Mouse (Mus musculus) midbrain, embryonic 10.5 days (tissue): Measurements from ENCODE around the gene Raver1. TPM values are rescaled to one million over a fixed set of nuclear protein-coding genes. Genes with fewer than 3 reads are reported as not detected.

Source experiments
- DNase-seq: peaks from one replicate; pipeline ENCODE4 v3.0.0-alpha.2; 2017; ENCODE audit warnings: low spot score
- H3K27ac ChIP-seq: fragments of 300-500 bp; sonication (generic); replicated peaks from 2 replicates; pipeline ENCODE4 v1.5.1; 2016; ENCODE audit warnings: mild to moderate bottlenecking
- H3K27me3 ChIP-seq: fragments of 300-500 bp; sonication (generic); 2 replicates; pipeline ENCODE4 v1.6.1; 2016; ENCODE audit warnings: low read depth, mild to moderate bottlenecking; ENCODE audit not compliant: poor library complexity, severe bottlenecking
- H3K36me3 ChIP-seq: fragments of 300-500 bp; sonication (generic); 2 replicates; pipeline ENCODE4 v1.6.1; 2016; ENCODE audit warnings: mild to moderate bottlenecking, moderate library complexity
- H3K4me1 ChIP-seq: fragments of 300-500 bp; sonication (generic); 2 replicates; pipeline ENCODE4 v1.6.1; 2016
- H3K4me3 ChIP-seq: fragments of 300-500 bp; sonication (generic); 2 replicates; pipeline ENCODE4 v1.5.1; 2016; ENCODE audit warnings: mild to moderate bottlenecking, moderate library complexity
- H3K9me3 ChIP-seq: fragments of 300-500 bp; sonication (generic); replicated peaks from 2 replicates; pipeline ENCODE4 v1.6.1; 2016; ENCODE audit warnings: mild to moderate bottlenecking
- WGBS: fragments of 180-500 bp; shearing (Covaris S2); methylation state at CpG from one replicate; pipeline ENCODE4 v1.1.7; 2016; 5-methylcytosine and 5-hydroxymethylcytosine counted together
- polyA plus RNA-seq: library from polyadenylated mRNA; unstranded; fragments of >200 nt; fragmentation: Nextera tagmentation; extraction: Ambion mirVana; gene quantifications from 2 replicates; pipeline ENCODE4 v1.2.1, GENCODE M21; 2016

Raver1 gene
- polyA plus RNA-seq, 1 experiment from 2014 or later, result 95.4 TPM

DNA sequence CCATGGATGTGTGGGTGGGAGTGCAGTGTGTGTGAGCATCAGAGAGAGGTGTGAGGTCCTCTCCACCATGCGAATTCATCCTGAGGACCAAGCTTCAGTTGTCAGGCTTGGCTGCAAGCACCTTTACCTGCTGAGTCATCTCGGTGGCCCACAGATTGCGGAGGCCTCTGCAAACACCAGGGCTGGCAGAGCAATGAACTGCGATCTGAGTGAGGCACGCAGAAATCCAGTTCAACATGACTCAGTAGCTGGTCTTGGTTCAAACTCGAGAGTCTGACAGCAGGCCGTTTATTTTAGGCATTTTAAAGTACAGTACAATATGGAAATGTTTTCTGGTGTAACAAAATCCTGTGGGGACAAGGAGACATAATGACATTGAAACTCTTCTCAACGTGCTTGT, 6.0 kb upstream of the Raver1 start:
- Histone ChIP-seq H3K4me1 (peaks cover 18% of the 10 kb centered on the region), H3K27me3 (no peaks in the 10 kb centered on the region), H3K9me3 (no peaks in the 10 kb centered on the region), H3K4me3 (no peak overlapping the region), H3K27ac (no peak overlapping the region), H3K36me3 (peaks cover 14% of the 10 kb centered on the region)
- WGBS, result 88% methylated on average over 8 of the region's 8 CpGs
- no peak for DNase-seq

DNA sequence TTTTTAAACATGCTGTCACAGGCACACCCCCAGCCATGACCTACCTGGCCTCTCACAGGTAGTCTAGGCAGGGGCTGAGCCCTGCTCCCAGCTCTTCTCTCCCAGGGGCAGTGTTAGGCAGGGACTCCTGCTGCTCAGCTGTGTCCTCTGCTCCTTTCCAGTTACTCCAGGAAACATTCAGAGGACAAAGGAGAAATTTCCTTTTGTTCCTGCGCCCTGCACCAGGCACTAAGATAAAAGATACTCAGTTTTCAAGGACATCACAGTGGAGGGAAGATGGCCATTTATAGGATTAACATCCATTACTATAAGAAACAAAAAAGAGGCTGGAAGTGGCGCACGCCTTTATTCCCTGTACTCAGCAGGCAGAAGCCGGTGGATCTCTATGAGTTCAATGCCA, 4.2 kb upstream of the Raver1 start:
- H3K27me3 ChIP-seq, result no peaks in the 10 kb centered on the region
- H3K36me3 ChIP-seq, result peaks cover 8% of the 10 kb centered on the region
- DNase-seq, result no peak
- WGBS, result 80% methylated on average over 4 of the region's 4 CpGs
- H3K27ac ChIP-seq, result no peak overlapping the region
- H3K9me3 ChIP-seq, result no peaks in the 10 kb centered on the region
- no peak overlapping the region for H3K4me3 ChIP-seq
- peaks cover 29% of the 10 kb centered on the region for H3K4me1 ChIP-seq

DNA sequence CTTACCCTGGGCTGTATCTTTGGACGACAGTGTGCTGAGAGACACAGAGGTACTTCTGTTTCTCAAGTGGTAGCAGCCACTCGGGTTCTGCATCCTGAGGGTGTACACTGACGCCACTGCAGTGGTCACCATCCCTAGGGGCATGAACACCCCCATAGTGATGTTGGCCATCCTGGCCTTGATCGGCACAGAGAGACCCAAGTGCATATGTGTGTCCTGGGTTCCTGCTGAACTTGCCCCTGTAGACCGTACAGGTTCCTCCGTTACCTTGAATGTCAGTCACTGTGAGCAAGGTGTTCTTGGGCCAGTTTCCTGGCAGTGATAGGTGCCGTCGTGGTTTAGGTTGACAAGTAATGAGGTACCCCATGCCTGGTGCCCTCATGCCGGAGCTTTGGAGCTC, 1.6 kb upstream of the Raver1 start:
- DNase-seq, result no peak
- H3K4me3 ChIP-seq, result no peak overlapping the region
- peaks cover 30% of the 10 kb centered on the region for H3K36me3 ChIP-seq
- no peak overlapping the region for H3K27ac ChIP-seq
- H3K27me3 ChIP-seq, result no peaks in the 10 kb centered on the region
- WGBS, result 96% methylated on average over 9 of the region's 9 CpGs
- peaks cover 32% of the 10 kb centered on the region for H3K4me1 ChIP-seq
- H3K9me3 ChIP-seq, result no peaks in the 10 kb centered on the region

DNA sequence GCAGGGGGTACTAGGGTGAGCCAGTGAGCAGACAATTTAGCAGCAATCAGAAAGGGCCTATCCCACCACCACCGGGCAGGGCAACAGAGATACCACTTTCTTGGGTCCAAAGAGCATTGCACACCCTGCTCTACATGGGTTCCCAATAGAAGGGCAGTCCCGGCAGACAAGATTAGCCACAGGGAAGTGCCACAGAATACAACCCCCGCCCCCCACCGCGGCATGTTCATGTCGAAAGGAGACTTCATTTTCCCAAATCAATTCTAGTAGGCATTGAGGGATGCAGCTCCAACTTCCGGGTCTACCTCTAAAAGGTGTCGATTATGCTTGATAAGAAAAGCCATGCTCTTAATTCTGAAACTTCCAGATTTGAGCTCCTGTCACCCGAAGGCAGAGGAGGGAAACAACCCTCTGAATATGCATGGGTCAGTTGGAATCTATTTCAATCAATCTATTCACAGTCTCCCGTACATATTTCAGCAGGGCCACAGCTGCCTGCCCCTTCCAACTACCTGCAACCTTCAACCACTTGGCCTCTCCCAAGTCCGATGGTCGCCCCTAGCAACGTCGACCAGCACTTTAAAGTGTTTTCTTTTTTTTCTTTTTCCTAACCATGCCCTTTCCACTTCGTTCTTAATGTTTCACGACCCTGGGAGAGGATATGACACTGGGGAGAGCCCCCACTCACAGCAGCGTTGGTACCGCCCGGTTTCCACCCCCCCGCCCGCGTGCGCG, 669 bp downstream of the Raver1 start:
- 5% methylated on average over 24 of the region's 24 CpGs for WGBS
- H3K27me3 ChIP-seq, result no peaks in the 10 kb centered on the region
- H3K9me3 ChIP-seq, result no peaks in the 10 kb centered on the region
- H3K4me3 ChIP-seq, result peak overlapping the region; percentile 81
- DNase-seq, result peak; percentile 20
- peaks cover 32% of the 10 kb centered on the region for H3K4me1 ChIP-seq
- H3K36me3 ChIP-seq, result peaks cover 53% of the 10 kb centered on the region
- peak overlapping the region; percentile 97 for H3K27ac ChIP-seq

DNA sequence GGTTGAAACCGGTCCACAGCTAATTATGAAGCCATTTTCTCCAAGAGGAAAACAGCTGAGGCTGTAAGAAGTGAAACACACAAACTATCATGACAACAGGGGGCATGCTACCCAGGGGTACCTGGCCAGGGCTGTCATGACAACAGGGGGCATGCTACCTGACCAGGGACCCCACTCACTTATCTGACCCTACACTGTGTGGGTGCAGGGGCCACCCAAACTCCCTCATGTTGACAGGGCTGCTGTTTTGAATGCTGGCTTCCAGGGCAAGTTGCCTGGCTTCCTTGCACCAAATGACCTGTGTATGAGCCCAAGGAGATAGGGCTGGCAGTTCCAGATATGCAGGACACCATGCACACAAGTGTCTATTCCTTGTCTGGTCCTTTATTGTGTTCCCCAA, 1.3 kb downstream of the Raver1 start:
- Histone ChIP-seq H3K4me1 (peaks cover 28% of the 10 kb centered on the region), H3K36me3 (peaks cover 59% of the 10 kb centered on the region)
- 90% methylated on average over 1 of the region's 1 CpGs for WGBS

DNA sequence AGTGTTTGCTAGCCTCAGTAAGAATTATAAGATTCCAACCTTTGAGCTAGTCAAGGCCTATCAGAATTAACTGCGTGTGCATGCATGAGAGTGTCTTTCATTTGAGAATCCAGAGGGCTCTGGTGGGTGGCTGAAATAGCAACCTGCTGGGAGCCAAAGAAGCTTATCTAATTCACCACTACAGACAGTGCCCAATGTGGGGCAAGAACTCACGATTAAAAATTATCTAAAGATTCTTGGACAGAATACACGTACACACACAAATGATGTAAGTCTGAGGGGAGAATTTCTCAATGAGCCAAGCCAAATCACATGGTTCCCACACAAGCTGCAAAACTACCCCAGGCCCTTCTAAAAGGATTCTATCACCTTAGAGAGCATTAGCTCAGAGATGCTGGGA, 8.5 kb downstream of the Raver1 start:
- H3K27me3 ChIP-seq, result no peaks in the 10 kb centered on the region
- no peaks in the 10 kb centered on the region for H3K4me1 ChIP-seq
- no peak overlapping the region for H3K27ac ChIP-seq
- H3K9me3 ChIP-seq, result no peaks in the 10 kb centered on the region
- H3K36me3 ChIP-seq, result peaks cover 99% of the 10 kb centered on the region
- WGBS, result 91% methylated on average over 3 of the region's 3 CpGs
- no peak overlapping the region for H3K4me3 ChIP-seq
- no peak for DNase-seq

More for the DNA sequence above, 1.3 kb downstream of the Raver1 start:
- H3K27me3 ChIP-seq, result no peaks in the 10 kb centered on the region
- no peaks in the 10 kb centered on the region for H3K9me3 ChIP-seq
- H3K4me3 ChIP-seq, result peak overlapping the region; percentile 81
- no peak for DNase-seq
- H3K27ac ChIP-seq, result peak overlapping the region; percentile 97; the same call in 1 of the 2 replicates

DNA sequence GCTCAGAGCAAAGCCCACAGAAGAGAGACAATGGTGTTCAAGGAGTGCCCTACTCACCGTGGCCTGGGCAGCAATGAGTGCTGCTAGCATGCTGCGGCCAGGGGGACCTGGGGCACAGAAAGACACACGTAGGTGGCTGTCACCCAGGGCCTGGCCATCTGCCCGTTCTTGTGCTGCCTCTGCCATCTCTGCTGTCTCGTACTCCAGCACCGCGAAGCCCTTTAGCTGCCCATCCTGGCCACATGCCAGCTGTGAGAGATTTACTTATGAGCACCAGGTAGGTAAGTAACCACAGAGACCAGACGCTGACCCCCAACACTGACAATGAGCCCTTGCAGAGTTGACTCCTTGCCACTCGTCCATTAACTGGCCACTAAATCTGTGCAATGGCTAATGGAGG, 10.7 kb downstream of the Raver1 start:
- no peaks in the 10 kb centered on the region for H3K4me1 ChIP-seq
- DNase-seq, result no peak
- WGBS, result 93% methylated on average over 9 of the region's 9 CpGs
- H3K27ac ChIP-seq, result no peak overlapping the region
- H3K4me3 ChIP-seq, result no peak overlapping the region
- H3K27me3 ChIP-seq, result no peaks in the 10 kb centered on the region
- H3K36me3 ChIP-seq, result peaks cover 99% of the 10 kb centered on the region
- no peaks in the 10 kb centered on the region for H3K9me3 ChIP-seq

DNA sequence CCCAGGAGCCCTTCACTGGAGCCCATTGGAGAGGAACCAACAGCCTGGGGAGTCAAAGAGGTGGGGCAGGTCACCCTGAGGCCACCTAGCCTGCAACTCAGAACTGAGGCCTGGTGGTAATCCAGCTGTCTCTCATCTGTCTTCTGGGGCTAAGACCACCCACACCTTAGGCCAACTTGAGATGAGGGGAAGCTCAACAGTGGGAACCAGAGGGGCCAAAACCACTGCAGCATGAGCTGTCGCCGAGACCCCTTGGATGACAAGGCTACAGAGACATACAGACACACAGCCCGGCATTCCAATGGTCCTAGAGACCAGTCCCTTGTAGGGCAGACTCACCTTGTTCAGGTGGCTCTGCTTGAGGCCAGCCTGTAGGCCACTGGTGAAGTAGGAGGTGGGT, 16.2 kb downstream of the Raver1 start:
- Histone ChIP-seq H3K27me3 (no peaks in the 10 kb centered on the region), H3K36me3 (peaks cover 80% of the 10 kb centered on the region), H3K9me3 (no peaks in the 10 kb centered on the region), H3K4me3 (no peak overlapping the region), H3K4me1 (peaks cover 23% of the 10 kb centered on the region), H3K27ac (no peak overlapping the region)
- 91% methylated on average over 3 of the region's 3 CpGs for WGBS
- DNase-seq, result no peak

DNA sequence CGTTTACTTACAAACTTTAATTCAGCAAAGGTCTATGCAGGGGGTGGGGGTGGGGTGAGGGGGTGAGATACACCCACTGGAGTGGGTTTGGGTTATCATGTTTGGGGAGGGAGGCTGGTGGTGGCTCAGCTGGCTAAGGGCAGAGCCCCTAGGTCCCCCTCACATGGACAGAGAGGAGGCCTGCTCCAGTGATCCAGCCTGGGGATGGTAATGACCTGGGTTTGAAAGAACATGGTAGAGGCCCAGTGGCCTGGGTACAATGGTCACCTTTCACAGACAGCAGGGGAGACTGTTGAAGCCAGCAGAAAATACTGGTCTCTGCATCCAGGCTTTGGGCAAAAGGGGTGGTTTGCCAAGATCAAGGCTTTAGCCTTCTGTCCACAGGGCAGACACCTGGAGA, 17.6 kb downstream of the Raver1 start:
- Histone ChIP-seq H3K4me1 (peaks cover 23% of the 10 kb centered on the region), H3K27me3 (no peaks in the 10 kb centered on the region), H3K27ac (no peak overlapping the region), H3K36me3 (peaks cover 80% of the 10 kb centered on the region), H3K4me3 (peak overlapping the region; percentile 69; the same call in 1 of the 2 replicates), H3K9me3 (no peaks in the 10 kb centered on the region)
- no peak for DNase-seq
- 94% methylated on average over 1 of the region's 1 CpGs for WGBS

DNA sequence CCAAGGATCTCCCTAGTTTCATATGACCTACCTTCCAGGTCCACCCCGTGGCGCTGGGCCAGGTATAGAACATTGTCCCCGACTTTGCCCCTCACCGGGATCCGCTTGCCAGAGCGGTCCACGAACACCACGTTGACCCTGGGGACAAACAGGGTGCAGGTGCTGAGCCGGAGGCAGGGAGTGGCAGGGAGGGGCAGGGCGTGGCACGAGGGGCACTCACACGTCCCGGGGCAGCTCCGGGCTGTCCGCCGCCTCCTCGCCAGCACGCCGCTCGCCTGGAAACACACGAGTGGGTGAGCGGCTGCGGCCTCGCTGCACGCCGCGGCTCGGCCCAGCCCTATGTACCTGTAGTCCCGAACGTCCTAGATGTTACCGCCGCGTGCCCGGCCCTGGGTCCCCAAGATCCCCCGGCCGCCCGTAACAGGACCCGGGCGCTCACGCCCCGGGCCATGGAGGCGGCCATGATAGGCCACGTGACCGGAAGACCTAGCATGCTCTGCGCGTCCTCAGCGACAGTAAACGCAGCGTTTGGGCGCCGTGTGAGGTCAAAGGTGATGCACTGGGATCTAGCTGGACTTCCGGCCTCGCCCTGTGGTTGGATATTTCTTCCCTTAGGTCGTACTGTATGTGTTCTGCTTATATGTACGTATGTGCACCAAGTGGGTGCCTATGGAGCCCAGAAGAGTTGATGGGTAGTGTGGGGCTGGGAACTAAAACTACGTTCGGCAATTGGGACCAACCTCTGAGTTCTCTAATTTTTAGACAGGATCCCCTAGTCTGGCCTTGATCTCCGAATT, 18.6 kb downstream of the Raver1 start, which contains the start of the genes Gm49373 and Fdx1l:
Gene Gm49373 (minus strand): TSS at position 53 of the 797 bp plus-strand sequence.
Gene Fdx1l (minus strand): TSS at position 571 of the 797 bp plus-strand sequence.
- Histone ChIP-seq H3K4me3 (peak within 1 kb of the TSS; percentile 69), H3K27ac (peak within 1 kb of the TSS; percentile 80), H3K9me3 (no peaks in the 10 kb centered on the region), H3K36me3 (peaks cover 74% of the 10 kb centered on the region), H3K4me1 (peaks cover 23% of the 10 kb centered on the region), H3K27me3 (no peaks in the 10 kb centered on the region)
- 3% methylated on average over 58 of the region's 58 CpGs for WGBS
- peak; percentile 90 for DNase-seq

DNA sequence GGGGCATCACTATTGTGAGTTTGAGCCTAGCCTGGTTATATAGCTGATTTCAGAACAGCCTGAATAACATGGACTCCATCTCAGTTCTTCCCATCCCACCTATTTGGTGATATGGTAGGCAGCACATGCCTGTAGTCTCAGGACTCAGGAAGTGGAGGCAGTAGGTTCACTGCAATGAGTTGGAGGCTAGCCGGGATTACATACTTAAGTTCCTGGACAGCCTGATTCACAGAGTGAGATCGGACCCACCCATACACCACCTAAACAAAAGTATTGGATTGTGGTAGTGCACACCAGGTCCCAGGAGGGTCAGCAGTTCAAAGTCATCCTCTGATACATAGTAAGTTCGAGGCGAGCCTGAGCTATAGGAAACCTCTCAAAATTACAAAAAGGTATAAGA, 19.2 kb downstream of the Raver1 start:
- Histone ChIP-seq H3K27ac (peak overlapping the region; percentile 80), H3K4me3 (peak overlapping the region; percentile 69), H3K27me3 (no peaks in the 10 kb centered on the region), H3K36me3 (peaks cover 74% of the 10 kb centered on the region), H3K4me1 (peaks cover 23% of the 10 kb centered on the region), H3K9me3 (no peaks in the 10 kb centered on the region)
- peak; percentile 15 for DNase-seq
- 17% methylated on average over 4 of the region's 4 CpGs for WGBS

DNA sequence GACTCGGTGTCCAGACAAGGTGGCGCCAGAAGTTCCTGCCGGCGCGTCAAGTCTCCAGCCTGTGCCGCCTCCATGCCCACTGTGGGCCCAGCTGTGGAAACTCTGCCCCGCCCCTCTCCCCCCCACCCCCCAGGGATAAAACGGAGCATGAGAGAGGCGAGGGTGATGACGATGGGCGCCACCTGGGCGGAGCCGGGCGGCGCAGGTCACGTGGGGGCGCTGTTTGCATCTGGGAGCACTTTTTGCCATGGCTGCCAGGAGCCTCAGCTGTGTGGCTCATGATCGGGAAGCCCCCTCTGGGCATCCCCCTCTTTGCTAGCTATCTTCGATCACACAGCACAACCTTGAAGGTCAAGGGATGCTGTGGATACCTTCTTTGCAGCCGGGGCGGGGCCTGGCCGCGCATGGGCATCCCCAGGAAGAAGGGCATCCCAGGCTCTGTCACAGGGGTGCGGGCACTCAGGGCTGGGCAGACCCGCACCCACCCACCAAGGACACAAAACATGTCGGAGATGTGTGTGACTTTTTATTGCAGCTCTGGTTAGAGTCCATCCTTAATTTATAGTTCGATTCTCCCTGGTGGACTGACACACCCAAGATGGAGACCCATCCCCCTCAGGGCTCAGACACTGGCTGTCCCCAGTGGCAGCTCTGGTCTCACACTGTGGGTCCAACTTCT, 24.7 kb downstream of the Raver1 start, which contains the start of gene Zglp1:
Gene Zglp1 (minus strand): TSS at position 88 of the 679 bp plus-strand sequence.
- H3K27ac ChIP-seq, result no peak within 1 kb of the TSS
- H3K4me1 ChIP-seq, result peaks cover 11% of the 10 kb centered on the region
- peaks cover 81% of the 10 kb centered on the region for H3K36me3 ChIP-seq
- no peak within 1 kb of the TSS for H3K4me3 ChIP-seq
- H3K27me3 ChIP-seq, result no peaks in the 10 kb centered on the region
- no peaks in the 10 kb centered on the region for H3K9me3 ChIP-seq
- WGBS, result 83% methylated on average over 27 of the region's 27 CpGs
- no peak for DNase-seq
